ENCODE assay signal across 22 mouse cellular contexts in genomic region chr7:109631330-109631729, GRCm38 (mm10).
A peak's percentile ranks its signal among the peaks of the same experiment; 100 is the strongest.
DNase-seq lines count a peak whose midpoint lies in the region; ATAC-seq and TF ChIP-seq lines count a peak whose summit lies in the region.
"Had no signal": no experiment of that assay in that cellular context is flagged by ENCODE, and none has a peak within 500 bp of the region (broad histone marks: within the 10 kb centered on the region; RNA-seq: fewer than 3 reads in every experiment).

No protein-coding gene starts in this region.

- H3K4me3 ChIP-seq in heart, postnatal 0 days (ENCODE audit: low read depth, low read length): no peak overlapping the region
- no peak overlapping the region for H3K4me3 ChIP-seq in heart, adult 2 months
- H3K4me3 ChIP-seq in liver, embryonic 13.5 days (replicated peaks): no peak overlapping the region
- no peak overlapping the region for H3K4me3 ChIP-seq in liver, embryonic 12.5 days
- H3K4me3 ChIP-seq in small intestine, adult 2 months (ENCODE audit: low read depth, low read length): no peak overlapping the region
- H3K4me3 ChIP-seq in midbrain, embryonic 15.5 days: no peak overlapping the region
- H3K4me3 ChIP-seq: embryonic facial prominence, embryonic 13.5 days; forebrain, embryonic 13.5 days; heart, embryonic 15.5 days; hindbrain, embryonic 13.5 days had no signal

- H3K4me1 ChIP-seq in heart, postnatal 0 days (ENCODE audit: control insufficient read depth, insufficient read depth): peaks cover 28% of the 10 kb centered on the region
- H3K4me1 ChIP-seq in heart, adult 2 months (ENCODE audit: control insufficient read depth, insufficient read depth, low read length): peaks cover 9% of the 10 kb centered on the region
- peaks cover 81% of the 10 kb centered on the region for H3K4me1 ChIP-seq in liver, embryonic 13.5 days (replicated peaks)
- H3K4me1 ChIP-seq in liver, embryonic 12.5 days: peaks cover 88% of the 10 kb centered on the region
- H3K4me1 ChIP-seq in small intestine, adult 2 months (ENCODE audit: control insufficient read depth, insufficient read depth, insufficient read length, low read length): peaks cover 17% of the 10 kb centered on the region; the same call in 1 of the 2 replicates
- no peaks in the 10 kb centered on the region for H3K4me1 ChIP-seq in midbrain, embryonic 15.5 days
- H3K4me1 ChIP-seq: forebrain, embryonic 13.5 days had no signal

- no peaks in the 10 kb centered on the region for H3K36me3 ChIP-seq in heart, postnatal 0 days (replicated peaks; ENCODE audit: control insufficient read depth, insufficient read depth, low read length)
- peaks cover 2% of the 10 kb centered on the region; the same call in 1 of the 2 replicates for H3K36me3 ChIP-seq in heart, adult 2 months (ENCODE audit: control insufficient read depth, insufficient read depth, low read length)
- H3K36me3 ChIP-seq in liver, embryonic 13.5 days: no peaks in the 10 kb centered on the region
- no peaks in the 10 kb centered on the region for H3K36me3 ChIP-seq in liver, embryonic 12.5 days
- no peaks in the 10 kb centered on the region for H3K36me3 ChIP-seq in small intestine, adult 2 months (ENCODE audit: control insufficient read depth, insufficient read depth, low read length)
- no peaks in the 10 kb centered on the region for H3K36me3 ChIP-seq in midbrain, embryonic 15.5 days (replicated peaks)
- H3K36me3 ChIP-seq: embryonic facial prominence, embryonic 13.5 days; heart, embryonic 15.5 days; hindbrain, embryonic 13.5 days had no signal

- intact Hi-C loops in heart, postnatal 25 days (cut with DNase I): no loop called here
- intact Hi-C loops in heart, adult 2 months (cut with DNase I): no loop called here

- no peaks in the 10 kb centered on the region for H3K79me2 ChIP-seq in heart, adult 2 months (replicated peaks; ENCODE audit: control insufficient read depth, insufficient read depth, low read length)

- H3K9ac ChIP-seq in heart, postnatal 0 days (replicated peaks; ENCODE audit: low read depth, low read length): no peak overlapping the region
- no peak overlapping the region for H3K9ac ChIP-seq in heart, adult 2 months (ENCODE audit: low read depth, low read length)
- H3K9ac ChIP-seq in liver, embryonic 13.5 days: no peak overlapping the region
- no peak overlapping the region for H3K9ac ChIP-seq in liver, embryonic 12.5 days
- H3K9ac ChIP-seq in midbrain, embryonic 15.5 days: no peak overlapping the region
- H3K9ac ChIP-seq: embryonic facial prominence, embryonic 13.5 days; forebrain, embryonic 13.5 days; heart, embryonic 15.5 days; hindbrain, embryonic 13.5 days had no signal

- H3K27ac ChIP-seq in heart, postnatal 0 days (ENCODE audit: low read depth): 0 out of 2 replicates have a peak overlapping the region, but pooled peaks have one; percentile 49
- H3K27ac ChIP-seq in heart, adult 2 months: no peak overlapping the region
- H3K27ac ChIP-seq in liver, embryonic 13.5 days: peak overlapping the region; percentile 30; the same call in 1 of the 2 replicates
- no peak overlapping the region for H3K27ac ChIP-seq in liver, embryonic 12.5 days
- H3K27ac ChIP-seq in small intestine, adult 2 months (ENCODE audit: insufficient read depth, low read depth, low read length): peak overlapping the region; percentile 17
- no peak overlapping the region for H3K27ac ChIP-seq in midbrain, embryonic 15.5 days
- H3K27ac ChIP-seq: embryonic facial prominence, embryonic 13.5 days; forebrain, embryonic 13.5 days; hindbrain, embryonic 13.5 days; hindbrain, postnatal 0 days had no signal

- ATAC-seq in heart, postnatal 0 days (ENCODE audit: insufficient read depth, low read depth): no peak
- no peak for ATAC-seq in liver, embryonic 13.5 days (ENCODE audit: low read depth)
- ATAC-seq in liver, embryonic 12.5 days: no peak
- no peak for ATAC-seq in midbrain, embryonic 15.5 days (replicated peaks)
- ATAC-seq: activated CD4-positive, CD25-positive, alpha-beta regulatory T cell, adult 4 months; forebrain, embryonic 13.5 days; hindbrain, postnatal 0 days; Patski had no signal

- no peaks in the 10 kb centered on the region for H3K27me3 ChIP-seq in heart, postnatal 0 days (ENCODE audit: control insufficient read depth, insufficient read depth, low read length)
- no peaks in the 10 kb centered on the region for H3K27me3 ChIP-seq in heart, adult 2 months (ENCODE audit: control insufficient read depth, insufficient read depth, low read length)
- no peaks in the 10 kb centered on the region for H3K27me3 ChIP-seq in liver, embryonic 13.5 days
- H3K27me3 ChIP-seq in liver, embryonic 12.5 days (replicated peaks): no peaks in the 10 kb centered on the region
- no peaks in the 10 kb centered on the region for H3K27me3 ChIP-seq in small intestine, adult 2 months (ENCODE audit: control insufficient read depth, insufficient read depth, low read length)
- H3K27me3 ChIP-seq in midbrain, embryonic 15.5 days (replicated peaks): no peaks in the 10 kb centered on the region
- H3K27me3 ChIP-seq: embryonic facial prominence, embryonic 13.5 days; forebrain, embryonic 13.5 days; heart, embryonic 15.5 days; hindbrain, embryonic 13.5 days; Patski had no signal

- TF ChIP-seq EP300 in heart, postnatal 0 days (IDR thresholded peaks at IDR 0.05; ENCODE audit: low read depth): no peak
- TF ChIP-seq EP300 in heart, adult 2 months (IDR thresholded peaks at IDR 0.05; ENCODE audit: insufficient read depth, low read depth, low read length): no peak

- no peak overlapping the region for H3K4me2 ChIP-seq in heart, postnatal 0 days (ENCODE audit: low read depth, low read length)
- H3K4me2 ChIP-seq in liver, embryonic 13.5 days: no peak overlapping the region
- H3K4me2 ChIP-seq in liver, embryonic 12.5 days: no peak overlapping the region
- no peak overlapping the region for H3K4me2 ChIP-seq in midbrain, embryonic 15.5 days
- H3K4me2 ChIP-seq: embryonic facial prominence, embryonic 13.5 days; forebrain, embryonic 13.5 days; heart, embryonic 15.5 days; hindbrain, embryonic 13.5 days had no signal

- WGBS in heart, postnatal 0 days: 51% methylated on average over 6 of the region's 6 CpGs
- 67% methylated on average over 6 of the region's 6 CpGs for WGBS in heart, adult 2 months
- WGBS in liver, embryonic 13.5 days (ENCODE audit: insufficient replicate concordance): 61% methylated on average over 6 of the region's 6 CpGs
- WGBS in liver, embryonic 12.5 days (ENCODE audit: insufficient replicate concordance): 63% methylated on average over 6 of the region's 6 CpGs
- 69% methylated on average over 6 of the region's 6 CpGs for WGBS in small intestine, adult 2 months
- WGBS in midbrain, embryonic 15.5 days: 65% methylated on average over 6 of the region's 6 CpGs

- no peaks in the 10 kb centered on the region for H3K9me3 ChIP-seq in heart, postnatal 0 days (replicated peaks; ENCODE audit: control insufficient read depth, low read length)
- no peaks in the 10 kb centered on the region for H3K9me3 ChIP-seq in liver, embryonic 13.5 days (replicated peaks)
- H3K9me3 ChIP-seq in liver, embryonic 12.5 days (replicated peaks): no peaks in the 10 kb centered on the region
- no peaks in the 10 kb centered on the region for H3K9me3 ChIP-seq in midbrain, embryonic 15.5 days
- H3K9me3 ChIP-seq: embryonic facial prominence, embryonic 13.5 days; forebrain, embryonic 13.5 days; heart, embryonic 15.5 days; hindbrain, embryonic 13.5 days had no signal

- TF ChIP-seq POLR2A in heart, adult 2 months (IDR thresholded peaks at IDR 0.05; ENCODE audit: insufficient read depth, low read depth, low read length): no peak
- TF ChIP-seq POLR2A in small intestine, adult 2 months (IDR thresholded peaks at IDR 0.05; ENCODE audit: low read depth, low read length): no peak

- peak; percentile 78 for DNase-seq in heart, adult 11 months
- DNase-seq in heart, postnatal 25 days (ENCODE audit: low spot score): no peak
- no peak for DNase-seq in heart, postnatal 0 days (ENCODE audit: low spot score)
- DNase-seq in heart, adult 2 months: no peak
- no peak for DNase-seq in liver, embryonic 13.5 days
- DNase-seq: adrenal gland, postnatal 14 days; B cell, adult 2 months; cerebellum, adult 11-12 months; cerebellum, adult 9-11 months; cerebellum, postnatal 36 days; gastrocnemius, postnatal 36 days; heart, adult 18-20 months had no signal

- TF ChIP-seq CTCF in heart, postnatal 0 days (IDR thresholded peaks at IDR 0.05; ENCODE audit: low read depth): no peak
- no peak for TF ChIP-seq CTCF in heart, adult 2 months (IDR thresholded peaks at IDR 0.05)
- TF ChIP-seq CTCF in small intestine, adult 2 months (IDR thresholded peaks at IDR 0.05; ENCODE audit: extremely low read depth, insufficient read length, insufficient replicate concordance, low read depth, low read length): no peak

Comparison
In these comparisons a context has a peak if more than half of its experiments do, and no peak if none do; other contexts are left out.
1. H3K27ac ChIP-seq: peak in heart, postnatal 0 days (single experiment), liver, embryonic 13.5 days (single experiment) and small intestine, adult 2 months (single experiment); none in heart, adult 2 months (single experiment), liver, embryonic 12.5 days (single experiment) and midbrain, embryonic 15.5 days (single experiment).